Mouse (Mus musculus): ENCODE measurements around the gene Mrvi1.

Gene Mrvi1

DNA sequence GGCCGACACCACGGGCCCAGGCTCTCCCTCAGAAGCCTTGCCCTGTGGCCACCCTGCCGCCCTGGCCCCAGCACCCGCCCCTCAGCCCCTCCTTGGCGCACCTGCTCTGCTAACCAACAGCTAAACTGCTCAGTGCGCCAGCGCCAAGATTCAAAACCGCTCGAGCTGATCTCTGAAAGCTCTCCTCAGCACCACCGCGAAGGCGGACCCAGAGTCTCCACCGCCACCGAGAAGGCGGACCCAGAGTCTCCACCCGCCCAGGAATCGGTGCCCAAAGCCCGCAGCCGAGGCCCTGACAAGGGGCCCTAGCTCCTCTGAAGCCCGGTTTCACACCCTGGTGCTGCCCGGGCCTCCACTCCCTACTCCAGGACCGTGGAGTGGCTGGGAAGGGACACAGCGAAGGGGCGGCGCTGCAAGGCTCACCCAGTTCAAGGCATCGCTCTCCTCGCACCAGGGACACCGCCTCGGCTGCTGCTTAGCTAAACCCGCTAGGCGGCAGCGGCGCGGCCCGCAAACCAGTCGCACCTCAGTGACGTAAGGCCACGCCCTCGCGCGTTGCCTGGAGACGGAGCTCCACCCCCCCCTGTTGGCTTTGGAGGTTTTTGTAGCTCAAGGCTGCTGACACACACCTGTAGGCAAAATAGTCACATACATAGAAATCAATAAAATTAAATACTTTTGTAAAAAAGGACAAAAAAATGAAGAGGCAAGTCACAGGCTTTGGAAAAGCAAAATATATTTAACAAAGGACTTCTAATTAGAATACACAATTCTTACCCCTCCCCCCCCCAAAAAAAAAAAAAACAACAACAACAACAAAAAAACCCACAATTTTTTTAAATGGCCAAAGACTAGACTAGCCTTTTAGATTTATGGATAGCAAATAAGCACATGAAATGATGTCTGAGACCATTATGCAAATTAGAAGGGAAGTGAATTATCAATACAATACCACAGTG lies 138.1 kb downstream of the Mrvi1 start, which contains the start of gene Rnf141:
Rnf141 (minus strand) TSS at position 542 of the 959 bp plus-strand sequence.
- peak; percentile 95 for ATAC-seq (ENCODE audit: insufficient number of reproducible peaks, low FRiP score, low TSS enrichment)

DNA sequence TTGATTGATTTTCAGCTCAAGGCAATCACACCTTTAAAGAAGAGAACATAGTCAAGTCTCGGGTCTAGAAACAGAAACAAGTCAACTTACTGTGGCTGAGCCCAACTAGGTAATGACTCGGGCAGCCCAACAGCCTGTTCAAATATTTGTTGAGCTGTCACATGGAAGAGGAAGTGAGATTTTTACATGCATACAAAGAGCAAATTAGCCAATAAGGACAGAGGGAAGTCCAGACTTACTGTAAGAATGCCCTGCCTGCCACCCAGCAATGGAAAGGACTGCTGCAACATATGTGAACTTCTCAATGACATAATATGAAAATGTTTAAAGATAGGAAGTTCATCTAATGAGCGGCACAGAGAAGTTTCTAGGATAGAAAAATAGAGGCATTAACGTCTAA lies 141.9 kb downstream of the Mrvi1 start:
- ATAC-seq (ENCODE audit: insufficient number of reproducible peaks, low FRiP score, low TSS enrichment), result no peak

DNA sequence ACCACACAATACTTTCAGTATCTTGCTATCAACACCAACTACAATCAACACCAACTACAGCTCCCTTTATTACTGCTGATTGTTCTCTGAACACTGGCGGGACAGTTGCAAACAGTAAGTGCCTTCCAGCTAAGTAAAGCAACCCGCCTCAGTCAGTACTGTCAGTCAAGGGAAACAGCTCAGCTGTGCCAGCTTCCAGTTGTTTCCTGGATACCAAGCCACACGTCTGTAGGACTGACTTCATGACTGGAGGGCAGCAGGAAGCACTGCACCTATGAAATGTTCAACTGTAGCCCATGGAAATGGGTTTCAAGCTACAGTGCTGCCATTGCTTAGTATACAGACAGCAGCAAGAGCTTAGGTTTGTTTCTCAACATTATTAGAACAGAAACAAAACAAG lies 147.7 kb downstream of the Mrvi1 start:
- ATAC-seq (ENCODE audit: insufficient number of reproducible peaks, low FRiP score, low TSS enrichment), result no peak

DNA sequence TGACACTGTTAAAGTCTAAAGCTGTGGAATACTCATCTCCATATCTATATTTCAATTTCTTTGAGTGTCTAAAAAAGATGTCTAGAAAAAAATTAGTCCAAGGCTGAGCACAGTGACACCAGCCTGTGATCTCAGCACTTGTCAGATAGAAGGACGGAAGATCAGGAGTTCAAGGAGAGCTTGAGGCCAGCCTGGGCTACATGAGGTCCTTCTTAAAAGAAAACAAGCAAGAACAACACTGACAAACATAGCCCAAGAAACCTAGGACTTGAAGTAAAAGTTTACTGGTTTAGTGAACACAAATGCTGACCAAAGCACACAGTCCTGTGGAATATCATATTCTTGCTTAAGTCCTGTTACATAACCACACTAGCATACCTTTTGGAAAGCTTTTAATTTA lies 148.2 kb downstream of the Mrvi1 start:
- ATAC-seq (ENCODE audit: insufficient number of reproducible peaks, low FRiP score, low TSS enrichment), result no peak

DNA sequence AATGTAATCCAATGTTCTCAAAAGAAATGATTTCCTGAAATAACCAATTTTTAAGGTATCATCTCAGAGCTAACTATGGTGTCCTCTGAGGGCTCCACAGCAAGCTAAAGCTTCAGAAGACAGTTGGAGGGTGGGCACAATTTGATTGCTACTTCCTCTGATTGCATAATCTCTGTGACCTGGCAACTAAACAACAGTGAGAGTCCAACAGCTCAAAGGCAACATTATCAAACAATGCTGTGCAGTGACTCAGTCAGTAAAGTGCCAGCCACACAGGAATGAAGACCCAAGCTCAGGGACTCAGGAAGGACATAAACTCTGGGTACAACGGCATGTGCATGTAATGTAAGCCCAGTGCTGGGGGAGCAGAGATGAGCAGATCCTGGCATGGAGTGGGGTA lies 149.2 kb downstream of the Mrvi1 start:
- no peak for ATAC-seq (ENCODE audit: insufficient number of reproducible peaks, low FRiP score, low TSS enrichment)

DNA sequence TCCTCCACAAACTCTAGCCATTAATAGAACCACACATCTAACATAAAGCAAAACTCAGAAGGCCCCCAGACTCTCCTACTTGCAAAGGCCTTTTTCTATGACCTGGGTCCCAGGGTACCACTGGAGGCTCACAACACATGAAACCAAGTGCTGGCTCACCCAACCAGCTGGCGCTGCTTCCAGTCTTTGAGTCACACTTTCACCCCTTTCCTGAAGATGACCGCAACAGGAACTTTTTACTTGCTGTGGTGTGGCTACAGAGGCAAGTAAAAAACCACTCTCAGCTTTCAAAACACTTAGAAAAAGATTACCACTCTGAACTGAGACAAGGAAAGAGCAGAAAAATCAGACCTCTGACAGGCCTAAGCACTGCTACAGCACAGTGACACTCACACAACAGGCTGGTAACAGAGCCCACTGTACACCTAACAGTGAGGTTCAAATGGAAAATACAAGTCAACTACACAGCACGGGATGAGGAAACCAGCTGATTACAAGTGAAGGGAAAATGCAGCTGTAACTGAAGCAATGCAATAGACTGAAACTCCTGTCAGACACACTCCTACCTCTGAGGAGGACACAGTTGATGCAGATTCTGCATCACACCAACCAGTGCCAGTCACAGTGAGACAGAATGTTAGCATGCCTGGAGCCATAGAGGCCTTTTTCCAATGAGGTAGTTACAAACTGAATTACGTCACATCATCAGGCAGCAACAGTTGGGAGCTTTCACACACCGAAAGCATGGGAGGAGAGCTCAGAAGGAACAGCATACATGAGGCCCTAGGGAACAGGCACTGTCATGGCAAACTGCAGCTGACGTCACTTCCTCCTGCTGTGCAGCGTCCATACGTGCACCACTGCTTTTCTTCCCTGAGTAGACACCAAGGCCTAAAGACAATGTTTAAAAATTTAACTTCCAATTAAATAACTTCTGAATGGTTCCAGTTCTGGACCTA lies 158.0 kb downstream of the Mrvi1 start:
- ATAC-seq (ENCODE audit: insufficient number of reproducible peaks, low FRiP score, low TSS enrichment), result no peak

DNA sequence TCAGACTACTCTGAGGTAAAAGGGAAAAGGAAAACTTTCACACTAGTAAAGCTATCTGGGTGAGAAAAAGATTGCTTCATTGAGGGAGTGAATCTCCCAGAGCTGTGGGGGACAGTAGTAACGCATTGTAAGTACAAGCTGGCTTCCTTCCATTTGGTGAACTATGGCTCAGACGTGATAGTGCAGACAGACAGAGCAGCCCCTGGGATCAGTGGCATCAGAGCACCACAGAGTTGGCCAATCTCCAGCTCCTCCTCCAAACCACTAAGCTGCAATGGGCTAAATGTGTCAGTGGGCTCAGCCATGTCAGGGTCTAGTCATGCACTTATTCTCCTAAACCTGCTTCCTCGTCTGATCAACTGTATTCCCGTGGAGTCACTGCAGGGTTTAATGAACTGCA lies 158.7 kb downstream of the Mrvi1 start:
- ATAC-seq (ENCODE audit: insufficient number of reproducible peaks, low FRiP score, low TSS enrichment), result no peak

DNA sequence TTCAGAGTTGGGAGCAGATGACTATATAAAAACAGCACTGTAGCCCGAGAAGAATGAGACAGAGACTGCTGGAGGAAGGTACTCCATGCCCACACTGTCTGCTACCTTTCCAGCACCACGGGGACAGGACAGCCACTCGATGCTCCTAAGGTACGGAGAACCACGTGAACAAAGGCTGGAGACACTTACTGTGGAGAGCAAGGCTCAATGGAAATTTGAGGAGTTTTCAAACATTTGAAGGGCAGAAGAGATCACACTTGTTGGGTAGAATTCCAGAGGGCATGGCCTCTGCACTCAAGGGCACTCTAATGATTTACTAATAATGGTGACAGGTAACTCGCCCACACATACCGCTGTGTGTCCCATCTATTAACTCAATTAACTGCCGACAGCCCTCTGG lies 159.2 kb downstream of the Mrvi1 start:
- ATAC-seq (ENCODE audit: insufficient number of reproducible peaks, low FRiP score, low TSS enrichment), result no peak

DNA sequence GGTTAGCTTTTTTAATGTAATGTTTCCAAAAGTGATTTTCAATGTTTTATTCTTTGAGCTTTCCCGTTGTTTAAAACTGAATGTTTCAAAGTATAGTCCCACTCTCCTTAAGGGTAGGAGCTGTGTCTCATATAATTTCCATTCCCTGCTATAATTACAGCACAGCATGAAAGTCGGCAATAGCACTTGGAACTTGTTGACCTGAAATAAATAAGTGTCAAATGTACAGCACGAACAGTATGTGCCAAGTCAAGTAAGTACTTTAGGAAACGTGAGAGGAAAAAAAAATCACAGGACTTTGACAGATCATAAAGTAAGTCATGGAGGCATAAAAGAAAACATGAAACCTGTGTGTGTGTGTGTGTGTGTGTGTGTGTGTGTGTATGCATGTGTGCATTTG lies 160.2 kb downstream of the Mrvi1 start:
- ATAC-seq (ENCODE audit: insufficient number of reproducible peaks, low FRiP score, low TSS enrichment), result no peak

DNA sequence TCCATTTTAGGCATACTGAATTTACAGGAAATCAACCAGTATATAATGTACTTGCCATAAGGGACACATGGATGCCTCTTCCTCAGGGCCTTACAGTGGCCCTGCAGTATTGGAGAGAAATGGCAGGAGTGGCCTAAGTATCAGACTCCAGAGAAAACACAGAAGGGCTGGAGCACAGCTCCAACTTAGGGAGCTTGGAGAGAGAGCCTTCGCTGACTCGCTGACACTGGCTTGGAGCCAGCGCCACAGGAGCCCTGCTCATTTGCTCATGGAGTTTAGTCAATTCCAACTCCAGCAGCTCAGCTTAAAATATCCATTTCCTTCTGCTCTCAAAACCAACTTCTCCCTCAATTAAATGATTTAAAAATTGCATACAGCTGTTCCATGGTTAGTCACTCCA lies 160.6 kb downstream of the Mrvi1 start:
- ATAC-seq (ENCODE audit: insufficient number of reproducible peaks, low FRiP score, low TSS enrichment), result peak; percentile 52; the same call in 1 of the 2 replicates

DNA sequence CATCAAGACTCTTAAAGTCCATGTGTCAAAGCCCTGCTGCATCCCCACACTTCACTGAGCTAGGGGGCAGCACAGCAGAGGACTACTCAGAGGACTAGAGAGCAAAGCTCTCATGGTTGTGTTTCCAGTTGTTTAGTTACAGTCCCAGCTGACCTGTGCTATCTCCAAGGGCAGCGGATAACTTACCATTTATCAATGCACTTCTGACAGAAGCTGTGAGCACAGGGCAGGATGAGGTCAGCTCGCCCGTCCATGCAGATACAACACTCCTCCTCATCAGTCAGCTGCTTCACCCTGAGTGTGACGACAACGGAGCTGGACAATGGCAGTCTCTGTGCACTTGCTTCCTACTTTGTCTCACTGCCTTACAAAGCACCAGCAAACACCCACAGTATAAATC lies 161.2 kb downstream of the Mrvi1 start:
- no peak for ATAC-seq (ENCODE audit: insufficient number of reproducible peaks, low FRiP score, low TSS enrichment)

DNA sequence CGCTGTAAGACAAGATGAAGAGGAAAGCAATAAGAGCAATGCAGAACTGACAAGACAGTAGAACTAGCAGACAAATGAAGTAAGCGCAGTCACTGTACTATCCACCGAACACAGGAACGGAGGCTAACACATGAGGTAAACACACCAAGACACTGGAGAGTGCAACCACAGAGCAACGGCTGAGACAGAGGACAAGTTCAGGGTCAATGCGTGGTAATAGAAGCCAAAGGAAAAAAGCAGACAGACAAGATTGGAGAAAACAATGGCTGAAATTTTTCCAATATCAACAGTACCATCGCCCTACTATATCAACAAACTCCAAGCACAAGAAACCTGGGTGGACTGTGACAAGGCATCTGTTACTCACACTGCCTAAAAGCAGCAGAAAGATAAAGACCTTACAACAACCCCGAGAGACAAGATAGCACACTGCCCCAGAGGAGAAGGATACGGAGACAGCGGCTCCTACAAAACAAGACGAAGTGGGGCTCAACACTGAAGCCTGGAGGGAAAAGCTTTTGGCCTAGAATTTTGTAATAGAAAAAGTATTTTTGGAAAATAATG lies 163.4 kb downstream of the Mrvi1 start:
- ATAC-seq (ENCODE audit: insufficient number of reproducible peaks, low FRiP score, low TSS enrichment), result no peak

Measured in cerebellum, adult (tissue).